Mouse (Mus musculus): ENCODE results near the gene Spin1. TPM values are rescaled to one million over a fixed set of nuclear protein-coding genes. Genes with fewer than 3 reads are reported as not detected.

Gene Spin1
- 37.7 TPM for polyA plus RNA-seq (2017; shearing (Covaris generic))

GRCm38 (mm10) chr13:51100233-51101015, at the start of gene Spin1:
TSS of gene Spin1 (plus strand) at chr13:51100880.

GRCm38 (mm10) chr13:51170691-51171680, 70.3 kb downstream of the Spin1 start, which contains the start of gene Nxnl2:
TSS of gene Nxnl2 (plus strand) at chr13:51171022.

Other genes starting within 250 kb of the Spin1 start
- gene Nxnl2, start 70.1 kb downstream of the Spin1 start, polyA plus RNA-seq (2017; shearing (Covaris generic)), result 0.33 TPM